Mouse (Mus musculus): ENCODE data around the gene Fam184a.

GRCm38 (mm10) chr10:53796258-53796581 lies 45.3 kb upstream of the Fam184a start:
- TF ChIP-seq POLR2A (IDR thresholded peaks at IDR 0.05; ENCODE audit: borderline replicate concordance, extremely low read depth, insufficient read depth, insufficient read length, poor library complexity, severe bottlenecking): no peak
- TF ChIP-seq CTCF (IDR thresholded peaks at IDR 0.05; ENCODE audit: borderline replicate concordance, extremely low read depth, insufficient read depth, insufficient read length): no peak
